ENCODE assay signal across 12 mouse cellular contexts in the genomic region with DNA sequence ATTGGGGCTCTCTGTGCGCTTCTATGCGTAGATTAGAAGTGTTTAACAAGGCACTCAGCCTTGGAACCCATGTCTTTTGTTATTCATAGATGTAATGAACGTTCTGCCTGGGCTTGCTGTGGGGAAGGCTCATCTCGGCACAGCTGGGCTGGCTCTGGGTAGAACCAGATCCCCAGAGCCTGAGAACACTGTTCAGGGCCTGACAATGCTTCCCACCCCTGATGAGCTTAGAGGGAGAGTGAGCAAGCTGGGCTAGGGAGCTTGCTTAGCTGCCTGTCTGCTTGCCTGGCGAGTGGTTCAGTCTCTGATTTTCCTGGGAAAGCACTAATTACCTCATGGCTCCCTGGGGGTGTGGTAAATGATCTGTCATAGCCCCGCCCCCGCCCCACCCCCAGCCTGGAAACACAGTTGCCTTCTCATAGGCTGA. TPM values are rescaled to one million over a fixed set of nuclear protein-coding genes. Genes with fewer than 3 reads are reported as not detected.
DNase-seq lines count a peak whose midpoint lies in the region; ATAC-seq and TF ChIP-seq lines count a peak whose summit lies in the region.
"Had no signal": no experiment of that assay in that cellular context is flagged by ENCODE, and none has a peak within 500 bp of the region (broad histone marks: within the 10 kb centered on the region; RNA-seq: fewer than 3 reads in every experiment).

No protein-coding gene starts in this region.

- no peak for TF ChIP-seq CTCF in hindbrain, postnatal 0 days (IDR thresholded peaks at IDR 0.05; ENCODE audit: low read depth)

- peak; percentile 24 for DNase-seq in hindbrain, embryonic 11.5 days (ENCODE audit: low spot score)
- no peak for DNase-seq in hindbrain, postnatal 0 days (ENCODE audit: low spot score)
- peak; percentile 40 for DNase-seq in retina, postnatal 1 day
- no peak for DNase-seq in retina, embryonic 14.5 days (ENCODE audit: low spot score)
- DNase-seq in yolk sac, embryonic 10.5 days (ENCODE audit: low spot score) = peak; percentile 9
- DNase-seq in spleen, postnatal 4 days (ENCODE audit: low spot score in 2 of 2) = no peak
- DNase-seq in left cerebral cortex, adult 18-20 months (ENCODE audit: low spot score in 2 of 2) = no peak
- DNase-seq: heart, postnatal 14 days; spleen, adult 18-20 months; thymus, adult 2 months had no signal

- no peak overlapping the region for H3K27ac ChIP-seq in hindbrain, embryonic 11.5 days (ENCODE audit: low read depth, low read length)
- no peak overlapping the region for H3K27ac ChIP-seq in hindbrain, postnatal 0 days
- 0 out of 2 replicates have a peak overlapping the region, but pooled peaks have one; percentile 11 for H3K27ac ChIP-seq in forebrain, embryonic 13.5 days

- no peak overlapping the region for H3K9ac ChIP-seq in hindbrain, embryonic 11.5 days (ENCODE audit: low read depth, low read length)
- no peak overlapping the region for H3K9ac ChIP-seq in hindbrain, postnatal 0 days (replicated peaks; ENCODE audit: low read length)
- no peak overlapping the region for H3K9ac ChIP-seq in forebrain, embryonic 13.5 days

- H3K4me1 ChIP-seq in hindbrain, embryonic 11.5 days (replicated peaks; ENCODE audit: control insufficient read depth, insufficient read depth, low read length) = 0 out of 2 replicates have a peak, but pooled peaks cover 2% of the 10 kb centered on the region
- peaks cover 7% of the 10 kb centered on the region for H3K4me1 ChIP-seq in hindbrain, postnatal 0 days (ENCODE audit: insufficient read depth, low read length)
- H3K4me1 ChIP-seq in forebrain, embryonic 13.5 days = peaks cover 45% of the 10 kb centered on the region

- ATAC-seq in hindbrain, embryonic 11.5 days (ENCODE audit: low FRiP score) = no peak
- ATAC-seq in hindbrain, postnatal 0 days = no peak
- peak; percentile 13; the same call in 1 of the 2 replicates for ATAC-seq in forebrain, embryonic 13.5 days

- H3K4me3 ChIP-seq in hindbrain, embryonic 11.5 days (ENCODE audit: low read depth, low read length) = no peak overlapping the region
- H3K4me3 ChIP-seq in hindbrain, postnatal 0 days (ENCODE audit: low read length) = no peak overlapping the region
- no peak overlapping the region for H3K4me3 ChIP-seq in forebrain, embryonic 13.5 days

- H3K36me3 ChIP-seq in hindbrain, embryonic 11.5 days (ENCODE audit: control insufficient read depth, insufficient read depth, low read length) = no peaks in the 10 kb centered on the region
- no peaks in the 10 kb centered on the region for H3K36me3 ChIP-seq in hindbrain, postnatal 0 days (ENCODE audit: insufficient read depth, low read length)
- H3K36me3 ChIP-seq in forebrain, embryonic 13.5 days (ENCODE audit: poor library complexity, severe bottlenecking) = no peaks in the 10 kb centered on the region

- H3K9me3 ChIP-seq in hindbrain, embryonic 11.5 days (ENCODE audit: control insufficient read depth, low read length) = no peaks in the 10 kb centered on the region
- H3K9me3 ChIP-seq in hindbrain, postnatal 0 days (ENCODE audit: low read length) = no peaks in the 10 kb centered on the region
- H3K9me3 ChIP-seq in forebrain, embryonic 13.5 days (replicated peaks) = no peaks in the 10 kb centered on the region

- no peak overlapping the region for H3K4me2 ChIP-seq in hindbrain, embryonic 11.5 days (replicated peaks; ENCODE audit: low read depth, low read length)
- H3K4me2 ChIP-seq in hindbrain, postnatal 0 days (ENCODE audit: low read depth, low read length) = no peak overlapping the region
- no peak overlapping the region for H3K4me2 ChIP-seq in forebrain, embryonic 13.5 days
- H3K4me2 ChIP-seq: liver, embryonic 11.5 days had no signal

- no peaks in the 10 kb centered on the region for H3K27me3 ChIP-seq in hindbrain, embryonic 11.5 days (ENCODE audit: control insufficient read depth, insufficient read depth, low read length)
- H3K27me3 ChIP-seq in hindbrain, postnatal 0 days (ENCODE audit: insufficient read depth, low read length) = no peaks in the 10 kb centered on the region
- no peaks in the 10 kb centered on the region for H3K27me3 ChIP-seq in forebrain, embryonic 13.5 days

- WGBS in hindbrain, embryonic 11.5 days = 14% methylated on average over 7 of the region's 7 CpGs
- 22% methylated on average over 7 of the region's 7 CpGs for WGBS in hindbrain, postnatal 0 days
- WGBS in forebrain, embryonic 13.5 days = 6% methylated on average over 7 of the region's 7 CpGs

RNA-seq across cellular contexts. Expression of a gene that starts 4.8 kb away (rescaled TPM):
- polyA plus RNA-seq in hindbrain, embryonic 11.5 days (2014; fragmentation: Nextera tagmentation; extraction: Ambion mirVana) = 17.2 and 18.4 TPM in 2 replicates
- 87.7 and 135 TPM in 2 replicates for total RNA-seq in hindbrain, postnatal 0 days (2014; rRNA removed)
- 35.8 and 37.1 TPM in 2 replicates for polyA plus RNA-seq in hindbrain, postnatal 0 days (2015; fragmentation: Nextera tagmentation; extraction: Ambion mirVana)
- polyA plus RNA-seq in forebrain, embryonic 13.5 days (2015; fragmentation: Nextera tagmentation; extraction: Ambion mirVana) = 16.9 and 19.5 TPM in 2 replicates
- total RNA-seq in left cerebral cortex, adult 18-20 months (2021) = 100 to 1,000 TPM; 370 to 383 TPM

RNA-seq across cellular contexts. Expression of a gene that starts 51.4 kb away (rescaled TPM):
- not detected in 2 replicates for polyA plus RNA-seq in hindbrain, embryonic 11.5 days (2014; fragmentation: Nextera tagmentation; extraction: Ambion mirVana)
- total RNA-seq in hindbrain, postnatal 0 days (2014; rRNA removed) = not detected in 2 replicates
- polyA plus RNA-seq in hindbrain, postnatal 0 days (2015; fragmentation: Nextera tagmentation; extraction: Ambion mirVana) = not detected in 2 replicates
- polyA plus RNA-seq in forebrain, embryonic 13.5 days (2015; fragmentation: Nextera tagmentation; extraction: Ambion mirVana) = not detected in 2 replicates
- 1 to 10 TPM in 1 of 2 experiments, under 1 TPM in 1; 0.86 to 1.2 TPM for total RNA-seq in left cerebral cortex, adult 18-20 months (2021)
- polyA plus RNA-seq: liver, embryonic 11.5 days had no signal

Comparison
In these comparisons a context has a peak if more than half of its experiments do, and no peak if none do; other contexts are left out.
1. DNase-seq: peak in hindbrain, embryonic 11.5 days (single experiment), retina, postnatal 1 day (single experiment) and yolk sac, embryonic 10.5 days (single experiment); none in hindbrain, postnatal 0 days (single experiment), retina, embryonic 14.5 days (single experiment), spleen, postnatal 4 days (0 of 2) and left cerebral cortex, adult 18-20 months (0 of 2).